Mouse (Mus musculus) 3T3-L1 (cell line): ENCODE data around the gene Dclk1.

Source experiments
- DNase-seq: peaks from one replicate; pipeline ENCODE4 v3.0.0-alpha.2; 2015; ENCODE audit warnings: low read depth, low spot score

The Dclk1 gene

DNA sequence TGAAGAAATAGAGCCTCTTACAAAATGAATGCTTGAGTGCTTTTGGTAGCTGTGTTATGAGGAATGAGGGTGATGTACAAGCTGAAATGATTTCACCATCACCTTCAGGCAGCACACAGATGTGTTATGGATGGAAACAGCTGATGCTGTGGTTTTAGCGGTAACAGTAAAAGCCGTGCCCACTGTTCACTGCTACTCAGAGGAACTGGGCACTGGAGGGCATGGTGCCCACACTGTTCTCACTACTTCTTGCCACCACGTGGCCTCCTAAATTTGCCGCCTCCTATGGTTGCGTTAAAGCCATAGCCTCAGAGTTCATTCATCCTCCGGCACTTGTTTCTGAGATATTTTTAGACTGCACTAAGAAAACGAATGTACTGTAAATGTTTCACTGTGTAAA is 18.0 kb downstream of the Dclk1 start:
- DNase-seq = no peak

DNA sequence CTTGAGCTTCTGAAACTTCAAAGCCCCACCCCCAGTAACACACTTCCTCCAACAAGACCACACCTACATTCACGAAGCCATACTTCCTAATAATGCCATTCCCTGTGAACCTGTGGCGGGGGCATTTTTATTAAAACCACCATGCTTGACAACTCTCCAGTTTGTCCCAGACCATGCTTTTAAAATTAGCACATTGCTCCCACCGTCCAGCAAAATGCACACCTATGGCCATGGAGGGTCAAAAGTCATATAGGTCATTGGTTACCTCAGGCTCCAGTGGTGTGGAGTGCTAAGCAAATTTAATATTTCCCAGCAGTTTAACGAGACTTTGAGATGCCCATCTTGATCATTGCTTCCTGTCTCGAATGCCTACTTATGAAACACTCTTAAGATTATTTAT is 23.9 kb downstream of the Dclk1 start:
- DNase-seq = no peak

DNA sequence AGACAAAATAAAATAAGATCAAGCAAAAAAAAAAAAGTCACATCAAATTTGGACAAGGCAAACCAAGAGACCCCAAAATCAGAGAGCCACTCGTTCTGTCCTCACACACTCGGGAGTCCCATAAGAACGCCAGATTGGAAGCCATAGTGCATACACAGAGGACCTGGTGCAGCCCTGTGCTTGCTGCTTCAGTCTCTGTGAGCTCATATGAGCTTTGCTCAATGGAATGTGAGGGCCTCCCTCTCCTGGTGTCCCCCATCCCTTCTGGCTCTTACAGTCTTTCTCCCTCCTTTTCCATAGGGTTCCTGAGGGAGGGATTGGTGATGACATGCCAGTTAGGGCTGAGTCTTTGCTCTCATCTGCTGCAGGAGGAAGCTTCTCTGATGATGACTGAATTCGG is 27.6 kb downstream of the Dclk1 start:
- no peak for DNase-seq

DNA sequence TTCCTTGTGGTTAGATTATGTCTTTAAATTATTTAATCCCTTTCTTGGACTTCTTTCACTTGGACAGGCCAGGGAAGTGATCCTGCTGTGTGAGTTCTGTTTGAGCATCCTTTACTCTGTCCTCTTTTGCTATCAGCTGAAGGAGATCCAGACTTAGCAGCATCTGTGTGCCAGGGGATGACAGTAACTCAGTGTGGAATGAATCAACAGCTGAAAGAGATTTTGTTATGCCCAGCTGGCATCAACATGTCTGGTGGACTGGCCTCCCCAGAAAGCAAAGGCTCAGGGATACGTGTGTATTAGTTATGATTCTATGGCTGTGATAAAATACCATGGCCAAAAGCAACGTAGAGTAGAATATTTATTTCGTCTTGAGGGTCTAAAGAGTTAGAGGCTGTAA is 28.2 kb downstream of the Dclk1 start:
- no peak for DNase-seq

DNA sequence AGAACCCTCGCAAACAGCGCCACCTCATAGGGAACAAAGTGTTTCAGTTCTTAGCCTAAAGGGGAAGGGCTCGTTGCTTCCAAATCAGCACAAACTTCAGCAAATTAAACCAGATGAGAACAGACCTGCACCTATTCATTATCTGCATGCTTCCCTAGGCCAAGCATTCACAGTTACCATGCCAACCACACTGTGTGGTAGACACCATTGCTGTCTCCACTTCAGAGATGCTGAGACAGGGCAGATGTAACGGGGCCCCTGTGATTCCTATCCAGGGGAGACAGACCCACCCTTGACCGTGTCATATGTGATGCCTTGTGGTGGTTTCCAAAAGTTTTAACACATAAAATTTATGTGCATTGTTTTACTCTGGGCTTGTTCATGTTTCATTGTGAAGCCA is 28.8 kb downstream of the Dclk1 start:
- no peak for DNase-seq

DNA sequence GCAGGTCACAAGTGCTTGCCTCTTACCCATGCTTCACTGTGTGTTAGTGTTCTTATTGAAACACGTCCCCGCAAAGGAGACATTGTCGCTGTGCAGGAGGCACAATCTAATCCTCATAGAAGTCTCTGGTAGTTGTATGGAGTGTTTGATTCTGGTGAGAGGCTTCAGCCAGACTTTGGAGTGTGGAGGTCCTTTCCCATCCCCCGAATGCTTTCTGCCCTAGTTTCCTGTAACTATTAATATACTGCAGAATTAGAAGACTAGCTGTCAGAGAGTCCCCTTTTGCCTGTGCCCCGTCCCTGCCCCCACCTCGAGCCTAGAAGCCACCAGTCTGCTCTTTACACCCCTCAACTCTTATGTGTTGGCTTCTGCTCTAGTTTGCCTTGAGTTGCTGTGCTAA is 30.4 kb downstream of the Dclk1 start:
- no peak for DNase-seq

DNA sequence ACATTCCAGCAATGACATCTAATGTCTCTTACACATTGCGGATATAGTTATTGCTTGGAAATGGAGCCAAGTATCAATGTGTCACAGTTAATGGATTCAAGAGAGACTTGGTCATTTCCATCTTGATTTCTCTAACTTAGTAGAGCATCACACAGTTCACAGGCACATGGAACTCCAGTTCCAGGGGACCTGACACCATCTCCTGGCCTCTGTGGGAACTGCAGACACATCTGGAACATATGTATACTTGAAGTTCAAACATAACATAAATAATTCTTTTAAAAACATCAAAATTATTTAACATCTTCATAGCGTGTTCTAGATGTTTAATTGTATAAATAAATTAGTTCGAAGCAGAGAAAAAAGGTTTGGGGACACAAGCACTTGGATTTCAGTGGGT is 34.3 kb downstream of the Dclk1 start:
- no peak for DNase-seq

DNA sequence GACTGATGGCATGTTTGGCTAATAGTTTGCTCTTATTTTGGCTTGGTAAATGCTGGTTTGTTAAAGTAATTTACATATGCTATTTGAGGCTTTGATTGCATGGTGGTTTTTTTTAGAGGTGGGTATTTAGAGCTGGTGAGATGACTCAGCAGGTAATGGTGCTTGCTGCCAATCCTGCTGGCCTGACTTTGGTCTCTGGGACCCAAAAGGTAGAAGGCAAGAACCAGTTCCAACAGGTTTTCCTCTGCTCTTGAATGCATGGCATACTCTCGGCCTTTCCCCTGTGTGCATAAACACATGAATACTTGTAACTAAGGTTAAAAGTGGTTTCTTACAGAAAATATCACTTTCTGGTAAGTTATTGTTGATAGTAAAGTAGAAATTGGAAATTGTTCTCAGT is 34.7 kb downstream of the Dclk1 start:
- DNase-seq = no peak

DNA sequence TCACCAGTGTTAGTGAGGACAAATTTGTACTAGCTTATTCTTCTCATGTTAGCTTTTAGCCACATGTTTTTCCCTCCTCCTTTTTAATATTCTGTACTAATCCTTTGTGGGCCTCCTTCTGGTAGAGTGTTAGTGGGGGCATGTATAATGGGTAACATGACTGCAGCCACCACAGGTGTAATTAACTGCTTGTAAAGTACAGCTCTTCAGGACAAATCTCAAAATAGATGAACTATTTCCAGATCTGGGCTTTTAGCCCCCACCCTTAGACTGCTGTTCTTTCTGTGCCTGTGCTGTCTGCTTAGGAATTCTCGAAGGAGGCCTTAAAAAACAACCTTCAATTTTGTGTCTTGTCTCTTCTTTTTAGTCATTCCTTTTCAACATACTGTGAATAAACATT is 35.7 kb downstream of the Dclk1 start:
- no peak for DNase-seq

DNA sequence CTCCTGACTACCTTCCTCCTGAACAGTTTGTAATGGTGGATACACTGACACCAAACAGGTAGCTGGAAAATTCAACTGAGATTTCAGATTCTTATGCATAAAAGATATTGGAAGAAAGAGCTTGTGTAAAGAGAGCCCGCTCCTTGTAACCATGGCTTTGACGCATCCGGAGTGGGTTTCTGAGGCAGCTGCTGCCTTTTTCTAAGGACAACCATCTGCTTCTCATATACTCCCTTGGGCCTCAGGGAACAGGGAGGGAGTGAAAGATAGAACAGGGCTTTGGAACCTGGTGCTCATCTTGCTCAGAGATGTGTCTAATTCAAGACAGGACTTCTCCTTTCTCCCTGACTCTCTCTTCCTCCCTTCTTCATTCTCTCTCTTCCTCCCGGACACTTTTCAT is 37.8 kb downstream of the Dclk1 start:
- no peak for DNase-seq

DNA sequence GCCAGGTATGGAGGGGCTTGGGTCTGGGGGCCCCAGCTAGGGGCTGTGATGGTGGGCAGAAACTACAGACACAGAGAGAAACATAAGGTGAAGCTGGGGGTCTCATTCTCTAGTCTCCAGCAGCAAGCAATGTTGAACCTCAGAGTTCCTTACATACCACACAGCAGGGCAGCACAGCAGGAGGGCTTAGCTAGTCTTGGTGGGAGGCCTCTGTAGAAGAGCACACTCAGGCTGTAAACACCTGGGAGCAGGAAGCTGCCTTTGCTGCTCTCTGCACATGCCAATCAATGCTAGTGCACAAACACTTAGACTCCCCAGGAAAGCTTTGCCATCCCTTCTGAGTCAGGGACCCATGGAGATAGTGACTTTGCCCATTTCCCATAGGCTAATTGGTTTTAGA is 38.3 kb downstream of the Dclk1 start:
- DNase-seq = no peak

DNA sequence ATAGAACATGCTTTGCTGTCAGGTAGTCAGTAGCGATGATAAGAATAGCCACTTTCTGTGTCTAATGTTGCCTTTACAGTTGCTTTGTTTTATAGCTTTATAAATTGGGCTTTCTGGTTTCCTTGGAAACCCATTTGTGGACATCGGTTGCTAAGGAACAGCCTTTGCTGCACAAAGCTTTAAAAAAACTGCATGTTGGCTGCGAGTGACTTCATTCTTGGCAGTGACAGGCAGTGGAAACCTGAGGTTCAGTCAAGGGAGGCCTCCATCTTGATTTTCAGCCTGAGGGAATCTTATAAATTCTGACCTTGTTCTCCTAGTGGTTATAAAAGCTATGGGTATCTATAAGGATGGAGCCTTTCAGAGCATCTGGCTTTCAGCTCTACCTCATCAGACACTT is 42.1 kb downstream of the Dclk1 start:
- peak; percentile 26 for DNase-seq

DNA sequence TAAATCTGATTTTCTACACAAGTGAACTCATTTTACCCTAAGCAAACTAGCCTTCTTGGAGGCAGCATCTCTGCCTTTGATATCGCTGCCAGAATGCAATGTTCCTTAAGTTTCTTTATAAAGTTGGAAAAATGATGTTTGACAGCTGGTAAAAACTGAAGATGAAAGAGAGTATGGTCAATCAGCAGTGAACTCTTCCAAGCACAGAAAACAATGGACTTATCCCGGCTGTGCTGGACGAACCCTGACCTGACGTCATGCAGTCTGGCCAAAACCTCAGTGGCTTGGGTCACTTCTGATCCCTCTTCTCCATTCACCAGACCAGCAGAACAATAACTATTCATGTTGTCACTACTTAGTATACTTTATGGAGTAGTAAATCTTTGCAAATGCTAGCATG is 46.6 kb downstream of the Dclk1 start:
- no peak for DNase-seq

DNA sequence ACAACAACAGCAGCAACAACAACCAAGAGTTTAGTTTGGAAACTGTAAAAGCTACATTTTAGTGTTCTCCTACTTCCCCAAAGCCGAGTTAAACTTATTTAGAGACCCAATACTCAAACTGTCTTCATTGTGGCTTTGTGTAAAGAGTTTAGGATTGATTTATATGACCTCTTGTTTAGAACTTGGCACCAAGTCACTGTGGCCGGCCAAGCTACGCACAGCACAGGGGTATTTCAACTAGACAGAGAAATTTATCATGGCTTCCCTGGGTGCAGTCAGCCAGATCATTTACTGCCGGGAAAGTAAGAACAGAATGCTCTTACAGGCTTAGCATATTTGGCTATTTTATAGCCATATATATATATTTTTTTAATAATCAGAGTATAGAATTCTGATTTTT is 49.8 kb downstream of the Dclk1 start:
- DNase-seq = no peak

DNA sequence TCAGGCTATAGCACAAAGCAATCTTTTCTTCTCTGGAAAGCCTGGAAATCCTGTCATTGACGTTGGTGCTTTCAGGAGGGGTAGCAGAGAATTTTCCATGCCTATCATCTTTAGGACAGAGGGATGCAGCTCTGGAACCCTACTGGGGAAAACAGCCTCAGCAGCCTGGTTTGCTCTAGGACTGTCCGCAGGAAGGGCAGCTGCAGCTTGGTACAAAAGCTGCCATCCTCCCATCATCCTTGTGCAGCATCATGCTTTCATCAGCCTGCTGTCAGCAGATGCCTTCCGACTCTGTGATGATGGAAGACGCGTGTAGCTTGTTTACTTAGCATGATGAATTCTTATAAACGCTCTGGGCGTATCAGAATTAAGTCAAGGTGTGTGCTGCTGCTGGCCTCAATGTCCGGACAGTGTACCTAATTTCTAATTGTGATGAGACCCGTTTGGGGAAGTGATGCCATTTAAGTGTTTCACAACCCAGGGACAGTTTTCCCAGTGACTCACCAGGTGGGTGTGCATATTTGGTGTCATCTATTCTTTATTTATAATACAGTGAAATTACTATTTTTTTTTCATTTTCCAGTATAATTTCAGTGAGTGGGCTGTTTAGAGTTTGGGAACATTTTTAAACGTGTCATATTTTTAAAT is 50.7 kb downstream of the Dclk1 start:
- peak; percentile 36 for DNase-seq

DNA sequence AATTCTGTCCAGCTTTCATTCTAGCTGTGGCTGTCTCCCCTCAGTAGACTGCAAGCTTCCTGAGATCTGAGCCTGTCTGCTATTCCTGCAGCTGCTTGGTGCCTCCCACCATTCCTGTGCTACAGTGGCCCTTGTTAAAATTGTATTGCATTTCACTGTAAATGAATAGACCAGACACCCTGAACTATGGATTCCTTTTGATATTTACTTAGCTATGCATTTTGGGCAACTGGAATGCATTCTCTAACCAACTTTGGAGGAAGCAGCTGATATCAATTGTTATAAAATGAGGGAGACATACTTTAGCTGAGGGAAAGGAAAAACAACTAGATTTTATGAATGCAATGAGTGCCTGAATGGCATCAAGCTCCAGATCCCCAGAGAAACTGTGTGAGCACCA is 63.5 kb downstream of the Dclk1 start:
- DNase-seq = no peak

DNA sequence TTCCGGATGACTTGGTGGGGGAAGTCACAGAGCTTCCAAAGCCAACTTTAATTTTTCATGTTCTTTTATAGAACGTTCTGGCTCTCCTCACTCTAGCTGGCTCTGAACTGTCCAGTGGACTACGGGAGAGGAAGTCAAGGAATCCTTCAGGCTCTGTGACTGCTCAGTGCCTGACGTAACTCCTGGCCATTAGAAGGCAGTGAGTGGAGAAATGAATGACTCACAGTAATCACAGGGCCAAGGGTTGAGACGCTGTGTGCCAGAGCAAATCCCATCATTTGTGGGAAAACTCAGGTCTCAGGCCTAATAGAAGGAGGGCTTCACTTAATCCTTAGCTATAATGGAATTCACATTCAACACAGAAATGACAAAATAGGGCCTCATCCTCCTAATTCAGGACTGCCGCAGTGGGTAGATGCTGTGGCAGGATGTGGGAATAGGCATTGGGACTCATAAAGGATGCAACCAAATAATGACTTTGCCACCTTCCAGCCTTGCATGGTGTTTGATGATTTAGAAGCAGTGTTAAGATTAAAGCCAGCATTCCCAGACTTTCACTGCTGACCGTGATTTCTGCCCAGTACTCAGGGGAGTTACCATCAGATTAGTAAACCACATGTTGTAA is 65.5 kb downstream of the Dclk1 start:
- DNase-seq = peak; percentile 92

DNA sequence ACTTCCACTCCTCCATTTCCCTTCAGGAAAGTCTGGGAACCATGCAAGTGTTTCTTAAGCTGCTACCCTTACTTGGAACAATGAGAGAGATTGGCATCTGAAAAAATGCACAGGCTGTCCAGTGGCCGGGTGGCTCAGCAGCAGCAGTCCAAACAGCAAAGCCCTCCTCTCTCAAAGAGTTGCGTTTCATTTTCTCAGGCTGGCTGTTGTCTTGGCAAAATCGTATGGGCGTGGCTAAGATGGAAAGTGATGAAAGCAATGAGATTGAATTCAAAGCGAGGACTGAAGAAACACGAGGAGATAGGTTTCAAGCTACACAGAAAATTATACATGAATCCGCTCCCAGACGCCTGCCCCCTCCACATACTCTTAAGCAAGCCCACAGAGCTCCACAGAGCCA is 67.8 kb downstream of the Dclk1 start:
- DNase-seq = peak; percentile 8

DNA sequence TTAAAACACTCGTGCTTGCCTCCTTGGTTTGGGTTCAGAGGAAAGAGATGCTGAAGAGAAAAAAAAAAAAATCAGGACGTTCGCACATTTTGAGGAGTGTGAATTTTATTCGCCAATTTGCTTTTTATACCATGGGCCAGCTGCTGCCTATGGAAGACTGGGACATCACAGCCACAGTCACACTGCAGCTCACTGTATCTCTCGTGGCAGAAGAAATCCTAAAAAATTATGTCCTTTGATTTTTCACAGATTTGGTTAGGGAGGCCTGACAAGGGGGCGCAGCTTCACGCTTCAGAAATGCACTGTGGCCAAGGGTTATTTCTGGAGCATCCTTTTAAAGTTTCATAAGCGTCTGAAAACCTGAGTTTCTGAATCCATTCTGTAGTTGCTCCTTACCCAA is 73.7 kb downstream of the Dclk1 start:
- no peak for DNase-seq

DNA sequence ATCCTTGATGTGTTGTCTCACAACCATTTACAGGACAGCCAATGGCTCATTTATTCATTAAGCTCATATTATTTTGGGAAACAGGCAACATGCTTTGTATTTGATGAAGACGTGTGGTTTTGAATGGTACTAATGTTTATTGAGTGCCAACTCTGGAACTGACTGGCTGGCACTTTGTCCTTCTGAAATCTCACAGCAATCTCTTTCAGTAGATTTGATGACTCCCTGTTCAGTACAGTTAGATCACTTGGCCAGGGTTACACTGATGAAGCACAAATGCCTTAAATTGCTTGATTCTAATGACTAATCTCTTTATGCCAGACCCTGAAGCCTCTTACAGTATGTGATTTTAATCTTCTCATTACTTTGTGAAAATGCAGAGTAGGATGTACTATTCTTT is 75.9 kb downstream of the Dclk1 start:
- DNase-seq = no peak

DNA sequence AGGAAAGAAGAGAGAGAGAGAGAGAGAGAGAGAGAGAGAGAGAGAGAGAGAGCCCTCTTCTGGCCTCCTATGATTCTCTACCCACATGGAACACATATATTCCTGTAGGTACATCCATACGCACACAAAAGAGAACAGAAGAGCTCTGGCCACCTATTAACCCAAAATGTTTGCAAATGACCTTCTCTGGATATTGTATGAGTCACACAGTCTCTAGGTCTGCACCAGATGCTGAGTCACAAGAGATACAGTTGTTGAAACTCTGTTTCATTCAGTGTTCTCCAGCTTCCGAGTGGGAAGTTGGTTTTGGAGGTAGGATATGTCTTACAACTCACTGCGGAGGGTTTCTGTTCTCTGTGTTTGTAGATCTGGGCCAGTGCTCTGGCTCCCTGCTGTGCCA is 78.4 kb downstream of the Dclk1 start:
- peak; percentile 77 for DNase-seq

DNA sequence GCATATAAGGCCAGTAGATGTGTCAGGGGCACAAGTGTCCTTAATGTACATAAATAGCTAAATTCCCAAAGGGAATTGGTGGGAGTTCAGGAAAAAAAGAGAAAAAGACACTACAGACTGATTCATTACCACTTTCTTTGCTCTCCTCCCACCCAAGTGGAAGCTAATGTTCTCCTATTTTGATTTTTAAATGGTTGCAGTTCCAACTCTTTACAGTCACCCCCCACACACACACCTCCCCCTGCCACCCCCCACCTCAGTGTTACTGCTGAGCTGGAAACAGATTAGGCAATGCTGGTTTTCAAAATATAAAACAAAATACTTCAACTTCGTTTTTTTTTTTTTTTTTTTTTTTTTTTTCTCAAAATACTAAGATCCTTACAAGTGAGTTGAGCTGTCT is 81.9 kb downstream of the Dclk1 start:
- no peak for DNase-seq

DNA sequence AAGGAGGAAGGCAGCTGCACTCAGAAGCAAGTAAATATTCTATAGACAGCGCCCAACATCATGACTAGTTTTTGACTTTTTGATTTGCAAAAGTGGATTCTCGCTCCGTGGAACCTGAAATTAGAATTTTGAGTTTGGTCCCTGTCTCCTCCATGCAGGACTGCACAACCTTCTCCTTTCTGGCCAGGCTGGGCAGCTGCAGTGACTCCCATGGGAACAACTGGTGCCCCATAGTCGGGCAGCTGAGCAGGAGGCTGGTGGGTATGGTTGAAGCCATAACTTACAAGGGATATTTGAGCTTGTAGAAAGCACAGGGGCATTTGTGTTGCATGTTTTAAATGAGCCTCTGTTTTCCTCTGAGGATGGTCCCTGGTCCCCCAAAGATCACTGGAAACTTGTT is 88.3 kb downstream of the Dclk1 start:
- DNase-seq = no peak

DNA sequence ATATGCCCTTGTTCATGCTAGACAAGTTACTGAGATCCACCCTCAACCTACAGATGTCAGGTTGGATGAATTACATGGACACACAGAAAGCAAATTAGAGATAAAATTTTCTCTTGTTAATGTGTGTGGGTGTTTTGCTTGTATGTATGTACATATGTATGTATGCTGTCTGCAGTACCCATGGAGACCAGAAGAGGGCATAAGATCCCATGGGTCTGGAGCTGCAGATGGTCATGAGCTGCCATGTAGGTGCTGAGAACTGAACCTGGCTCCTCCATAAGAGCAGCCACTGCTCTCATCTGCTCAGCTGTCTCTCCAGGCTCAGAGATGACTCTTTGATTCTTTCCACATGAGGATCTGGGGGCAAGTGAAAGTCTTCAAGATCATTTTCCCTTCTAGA is 89.5 kb downstream of the Dclk1 start:
- DNase-seq = no peak
